Mouse (Mus musculus): ENCODE data around the gene Camkmt. TPM values are rescaled to one million over a fixed set of nuclear protein-coding genes. Genes with fewer than 3 reads are reported as not detected.

Gene Camkmt
- total and polyA plus RNA-seq, 3 experiments, result 1.6 to 5.9 TPM; not detected in 1

- Histone ChIP-seq H3K4me3 (ENCODE audit: control insufficient read depth in 1 of 2, insufficient read depth in 1 of 2, low read depth in 2 of 2, low read length in 2 of 2) (no peak overlapping the region), H3K4me1 (ENCODE audit: control insufficient read depth in 1 of 2, insufficient read depth in 2 of 2, low read length in 2 of 2) (no peaks in the 10 kb centered on the region), H3K9ac (ENCODE audit: control insufficient read depth, low read depth, low read length, poor library complexity, severe bottlenecking) (no peak overlapping the region), H3K36me3 (ENCODE audit: control insufficient read depth in 1 of 2, insufficient read depth in 2 of 2, low read length in 2 of 2) (peaks cover 0 to 2% of the 10 kb centered on the region in 2 experiments; a peak in 1 of 4 replicates), H3K9me3 (replicated peaks; ENCODE audit: insufficient read depth, low read length) (no peaks in the 10 kb centered on the region), H3K79me2 (ENCODE audit: control insufficient read depth, insufficient read depth, low read length, poor library complexity) (no peaks in the 10 kb centered on the region), H3K27me3 (ENCODE audit: control insufficient read depth in 1 of 2, insufficient read depth in 2 of 2, low read length in 2 of 2) (no peaks in the 10 kb centered on the region), H3K27ac (ENCODE audit: control insufficient read depth, low read depth, low read length) (no peak overlapping the region)
- DNase-seq (ENCODE audit: low read depth, low spot score), result no peak
- TF ChIP-seq ZKSCAN1 (IDR thresholded peaks at IDR 0.05; ENCODE audit: low read depth, low read length), result no peak
- TF ChIP-seq TBP (IDR thresholded peaks at IDR 0.05; ENCODE audit: low read depth, low read length), result no peak
- TF ChIP-seq MYC (IDR thresholded peaks at IDR 0.05; ENCODE audit: low read depth, low read length), result no peak
- TF ChIP-seq RAD21 (IDR thresholded peaks at IDR 0.05; ENCODE audit: low read depth, low read length), result no peak
- TF ChIP-seq CHD2 (IDR thresholded peaks at IDR 0.05; ENCODE audit: low read length), result no peak
- TF ChIP-seq TAL1 (IDR thresholded peaks at IDR 0.05; ENCODE audit: low read length), result no peak
- no peak for TF ChIP-seq MAFK (IDR thresholded peaks at IDR 0.05; ENCODE audit: borderline replicate concordance, low read depth, low read length)
- no peak for TF ChIP-seq MYB (IDR thresholded peaks at IDR 0.05; ENCODE audit: low read depth, low read length)
- TF ChIP-seq MAZ (IDR thresholded peaks at IDR 0.05; ENCODE audit: low read depth, low read length), result no peak
Measured at GRCm38 (mm10) chr17:85144141-85144540, 53.8 kb downstream of the Camkmt start.

- Histone ChIP-seq H3K9ac (ENCODE audit: control insufficient read depth, low read depth, low read length, poor library complexity, severe bottlenecking) (no peak overlapping the region), H3K4me3 (ENCODE audit: control insufficient read depth in 1 of 2, insufficient read depth in 1 of 2, low read depth in 2 of 2, low read length in 2 of 2) (no peak overlapping the region), H3K36me3 (ENCODE audit: control insufficient read depth in 1 of 2, insufficient read depth in 2 of 2, low read length in 2 of 2) (no peaks in the 10 kb centered on the region), H3K79me2 (ENCODE audit: control insufficient read depth, insufficient read depth, low read length, poor library complexity) (no peaks in the 10 kb centered on the region), H3K27ac (ENCODE audit: control insufficient read depth, low read depth, low read length) (no peak overlapping the region), H3K27me3 (ENCODE audit: control insufficient read depth in 1 of 2, insufficient read depth in 2 of 2, low read length in 2 of 2) (no peaks in the 10 kb centered on the region), H3K9me3 (replicated peaks; ENCODE audit: insufficient read depth, low read length) (no peaks in the 10 kb centered on the region), H3K4me1 (ENCODE audit: control insufficient read depth in 1 of 2, insufficient read depth in 2 of 2, low read length in 2 of 2) (no peaks in the 10 kb centered on the region)
- TF ChIP-seq MEF2A (IDR thresholded peaks at IDR 0.05; ENCODE audit: extremely low read depth, insufficient replicate concordance, low read depth, low read length, poor library complexity, severe bottlenecking) (no peak), HCFC1 (IDR thresholded peaks at IDR 0.05; ENCODE audit: low read depth, low read length) (0 out of 2 replicates have a peak, but pooled peaks have one; percentile 36), TAL1 (IDR thresholded peaks at IDR 0.05; ENCODE audit: low read length) (no peak), GABPA (IDR thresholded peaks at IDR 0.05; ENCODE audit: low read depth, low read length) (no peak)
- DNase-seq (ENCODE audit: low read depth, low spot score), result no peak
Measured at GRCm38 (mm10) chr17:85148348-85148747, 58.0 kb downstream of the Camkmt start.

- Histone ChIP-seq H3K36me3 (ENCODE audit: control insufficient read depth in 1 of 2, insufficient read depth in 2 of 2, low read length in 2 of 2) (no peaks in the 10 kb centered on the region), H3K27ac (ENCODE audit: control insufficient read depth, low read depth, low read length) (no peak overlapping the region), H3K9ac (ENCODE audit: control insufficient read depth, low read depth, low read length, poor library complexity, severe bottlenecking) (no peak overlapping the region), H3K9me3 (replicated peaks; ENCODE audit: insufficient read depth, low read length) (no peaks in the 10 kb centered on the region), H3K27me3 (ENCODE audit: control insufficient read depth in 1 of 2, insufficient read depth in 2 of 2, low read length in 2 of 2) (no peaks in the 10 kb centered on the region), H3K4me3 (ENCODE audit: control insufficient read depth in 1 of 2, insufficient read depth in 1 of 2, low read depth in 2 of 2, low read length in 2 of 2) (no peak overlapping the region), H3K4me1 (ENCODE audit: control insufficient read depth in 1 of 2, insufficient read depth in 2 of 2, low read length in 2 of 2) (no peaks in the 10 kb centered on the region), H3K79me2 (ENCODE audit: control insufficient read depth, insufficient read depth, low read length, poor library complexity) (no peaks in the 10 kb centered on the region)
- DNase-seq (ENCODE audit: low read depth, low spot score), result no peak
- no peak for TF ChIP-seq TBP (IDR thresholded peaks at IDR 0.05; ENCODE audit: low read depth, low read length)
- no peak for TF ChIP-seq USF1 (IDR thresholded peaks at IDR 0.05; ENCODE audit: low read depth, low read length)
- no peak for TF ChIP-seq ZC3H11A (IDR thresholded peaks at IDR 0.05; ENCODE audit: low read depth, low read length)
- no peak for TF ChIP-seq MEF2A (IDR thresholded peaks at IDR 0.05; ENCODE audit: extremely low read depth, insufficient replicate concordance, low read depth, low read length, poor library complexity, severe bottlenecking)
- no peak for TF ChIP-seq TCF12 (IDR thresholded peaks at IDR 0.05; ENCODE audit: low read depth, low read length)
- TF ChIP-seq CTCF (IDR thresholded peaks at IDR 0.05 in 2 of 3, conservative IDR thresholded peaks at IDR 0.05 in 1 of 3; ENCODE audit: control insufficient read depth in 1 of 3, insufficient read depth in 1 of 3, low read depth in 2 of 3, low read length in 3 of 3, poor library complexity in 1 of 3, severe bottlenecking in 1 of 3), result no peak
Measured at GRCm38 (mm10) chr17:85149211-85149738, 58.9 kb downstream of the Camkmt start.
